Mouse (Mus musculus) gastrocnemius, postnatal 10 days (tissue): ENCODE measurements around the gene Top2a. TPM values are rescaled to one million over a fixed set of nuclear protein-coding genes. Genes with fewer than 3 reads are reported as not detected.

Experiments used
- DNase-seq: peaks from one replicate; pipeline ENCODE4 v3.0.0; 2021; ENCODE audit warnings: mixed read lengths
- total RNA-seq, 2 experiments: library from RNA; stranded (reverse); gene quantifications; 2 replicates each; pipeline ENCODE4 v1.2.3; 2021

The Top2a gene
- total RNA-seq, 2 experiments from 2014 or later, result 33.9 to 43.9 TPM

DNA sequence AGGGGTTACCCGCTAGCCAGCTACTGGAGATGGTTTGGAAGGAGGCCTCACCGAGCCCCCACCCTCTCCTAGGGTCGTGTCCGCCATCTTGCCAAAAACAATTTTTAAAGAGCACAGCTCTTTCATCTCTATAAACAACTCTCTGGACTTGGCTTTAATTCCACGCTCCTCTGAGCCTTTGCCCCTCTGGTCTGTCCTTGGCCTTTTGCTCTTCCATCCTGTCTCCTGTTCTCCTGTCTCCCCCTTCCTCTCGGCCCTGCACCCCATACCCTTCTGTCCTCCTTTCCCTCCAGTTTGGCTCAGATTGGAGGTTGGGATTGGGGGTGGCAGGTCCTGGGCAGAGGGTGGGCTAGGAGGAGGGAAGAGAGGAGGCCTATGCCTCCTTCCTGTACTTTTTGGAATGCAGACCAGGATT lies 59.8 kb downstream of the Top2a start:
- DNase-seq, result no peak

DNA sequence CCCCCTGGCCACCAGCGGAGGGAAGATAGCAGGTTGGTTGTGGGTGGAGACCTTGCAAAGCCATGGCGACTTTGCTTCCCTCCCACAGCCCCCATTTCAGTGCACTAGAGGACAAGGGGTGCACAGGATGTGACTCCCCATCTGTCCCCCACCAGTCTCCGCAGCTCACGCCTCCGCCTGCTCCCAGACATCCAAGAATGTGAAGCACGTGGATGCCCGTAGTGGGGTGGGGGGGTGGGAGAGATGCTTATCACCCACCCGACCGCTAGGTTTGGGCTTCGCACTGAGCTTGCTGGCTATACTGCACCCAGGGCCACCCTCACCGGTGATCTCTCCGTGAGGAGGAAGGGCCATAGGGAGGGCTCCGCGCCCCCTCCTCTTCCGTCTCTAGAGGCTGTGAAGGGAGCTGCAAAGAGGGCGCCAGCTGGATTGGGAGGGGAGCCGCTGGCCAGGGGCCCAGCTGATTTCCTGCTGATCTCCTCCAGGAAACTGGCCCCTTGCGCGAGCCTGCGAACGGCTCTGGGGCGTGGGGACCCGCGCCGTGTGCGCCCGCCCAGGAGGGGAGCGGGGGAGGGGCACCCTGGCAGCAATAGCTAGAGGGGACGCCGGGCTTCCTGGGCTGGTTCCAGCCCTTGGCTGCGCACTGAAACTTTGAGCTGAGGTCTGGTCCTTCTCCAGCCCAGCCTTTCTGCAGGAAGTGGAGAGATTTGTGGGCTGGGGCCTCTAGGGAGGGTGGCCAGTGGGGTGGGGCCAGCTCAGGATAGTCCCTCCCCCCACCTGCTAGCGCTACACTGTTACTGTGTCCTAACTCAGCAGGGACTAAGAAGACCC lies 60.6 kb downstream of the Top2a start:
- peak; percentile 85 for DNase-seq

- no peak for DNase-seq
Observed at GRCm38 (mm10) chr11:98962421-98963095, 61.4 kb downstream of the Top2a start.

GRCm38 (mm10) chr11:98961766-98962165 lies 62.2 kb downstream of the Top2a start:
- DNase-seq, result no peak

DNA sequence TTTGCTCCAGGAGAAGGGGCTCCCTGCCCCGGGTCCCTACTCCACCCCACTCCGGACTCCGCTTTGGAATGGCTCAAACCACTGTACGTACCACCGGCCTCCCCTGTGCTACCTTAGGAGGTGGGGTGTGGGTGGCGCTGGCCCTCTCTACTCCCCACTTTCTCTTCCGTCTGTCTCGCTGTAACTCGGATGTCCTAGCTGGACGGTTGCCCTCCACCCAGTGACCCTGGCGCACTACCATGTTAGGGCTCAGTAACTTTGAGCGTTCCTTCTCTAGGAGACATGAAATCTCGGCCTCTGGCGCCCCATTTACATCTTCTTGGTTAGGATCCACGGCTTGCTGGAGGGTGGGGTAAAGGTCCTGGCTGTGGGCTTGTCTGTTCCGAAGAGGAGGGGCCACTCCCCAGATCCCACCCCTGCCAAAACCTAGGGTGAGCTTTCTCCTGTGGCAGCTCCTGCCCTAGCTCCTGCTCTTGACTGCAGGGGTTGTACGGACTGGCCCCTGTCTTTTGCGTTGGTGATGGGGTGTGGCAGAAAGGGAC lies 62.9 kb downstream of the Top2a start:
- DNase-seq, result peak; percentile 65

- peak; percentile 82 for DNase-seq
Observed at GRCm38 (mm10) chr11:98960313-98960906, 63.6 kb downstream of the Top2a start.

- DNase-seq, result peak; percentile 67
Observed at GRCm38 (mm10) chr11:98959437-98960312, 64.3 kb downstream of the Top2a start.

GRCm38 (mm10) chr11:98956340-98956739 lies 67.6 kb downstream of the Top2a start:
- DNase-seq, result no peak

GRCm38 (mm10) chr11:98955707-98956235 lies 68.2 kb downstream of the Top2a start:
- no peak for DNase-seq

GRCm38 (mm10) chr11:98954801-98955706 lies 68.9 kb downstream of the Top2a start:
- no peak for DNase-seq

GRCm38 (mm10) chr11:98954373-98954772 lies 69.6 kb downstream of the Top2a start:
- peak; percentile 89 for DNase-seq

- DNase-seq, result no peak
Observed at GRCm38 (mm10) chr11:98953835-98954320, 70.1 kb downstream of the Top2a start.

DNA sequence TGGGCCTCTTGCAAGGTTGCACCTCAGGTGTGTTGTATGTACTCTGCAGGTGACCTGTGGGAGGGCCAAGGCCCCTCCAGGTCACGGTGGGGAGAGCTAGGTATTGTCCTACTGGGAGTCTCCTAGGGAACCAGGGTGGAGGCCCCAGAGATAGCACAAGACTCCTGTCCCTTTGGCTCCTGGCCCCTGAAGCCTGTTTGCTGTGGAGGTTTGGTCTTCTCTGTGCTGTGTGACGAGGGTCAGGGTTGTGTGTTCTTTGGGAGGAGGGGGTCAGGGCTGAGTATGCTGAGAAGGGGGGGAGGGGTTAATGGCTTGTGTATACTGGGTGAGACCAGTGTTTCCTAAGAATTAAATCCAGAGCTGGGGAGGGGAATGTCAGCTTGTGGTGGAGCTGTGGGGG lies 70.6 kb downstream of the Top2a start:
- no peak for DNase-seq

- DNase-seq, result no peak
Observed at GRCm38 (mm10) chr11:98952736-98953135, 71.3 kb downstream of the Top2a start.

DNA sequence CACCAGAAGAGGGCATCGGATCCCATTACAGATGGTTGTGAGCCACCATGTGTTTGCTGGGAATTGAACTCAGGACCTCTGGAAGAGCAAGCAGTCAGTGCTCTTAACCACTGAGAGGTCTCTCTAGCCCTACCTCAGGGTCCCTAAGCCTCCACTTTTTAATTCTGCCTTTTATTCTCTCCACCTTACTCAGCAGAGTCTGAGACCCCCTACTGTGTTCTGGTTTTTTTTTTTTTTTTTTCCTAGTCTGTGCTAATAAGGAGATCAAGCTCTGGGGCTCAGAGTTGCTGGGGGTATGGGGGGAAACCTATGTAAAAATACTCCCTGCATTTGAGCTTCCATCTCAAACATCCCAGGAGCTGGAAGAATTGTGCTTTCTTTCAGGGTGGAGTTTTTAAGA lies 71.9 kb downstream of the Top2a start:
- no peak for DNase-seq

- peak; percentile 96 for DNase-seq
Observed at GRCm38 (mm10) chr11:98951026-98951906, 72.7 kb downstream of the Top2a start.

- DNase-seq, result no peak
Observed at GRCm38 (mm10) chr11:98950484-98950883, 73.5 kb downstream of the Top2a start.

DNA sequence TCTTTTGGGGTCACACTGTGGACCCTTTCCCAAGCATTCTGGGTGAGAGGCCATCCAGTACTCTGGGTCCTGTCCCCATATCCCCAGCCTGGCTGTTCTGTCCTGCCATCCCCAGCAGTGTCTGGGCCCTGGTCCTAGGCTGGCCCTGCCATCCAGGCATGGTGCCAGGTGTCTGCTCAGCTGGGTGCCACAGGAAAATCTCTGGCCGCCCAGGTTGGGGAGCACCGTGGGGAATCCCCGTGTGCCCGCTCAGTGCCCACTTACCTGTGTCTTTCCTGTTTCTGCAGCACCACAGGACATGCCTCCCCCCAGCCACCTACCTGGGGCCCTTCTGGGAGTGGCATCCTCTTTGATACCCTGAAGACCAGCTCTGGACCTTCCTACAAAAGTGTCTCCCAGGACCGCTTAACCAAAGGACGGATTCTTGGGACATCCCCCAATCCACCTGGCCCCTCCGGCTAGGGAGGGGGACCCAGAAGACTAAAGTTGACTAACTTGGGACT lies 74.0 kb downstream of the Top2a start:
- peak; percentile 70 for DNase-seq
